Mouse (Mus musculus) monocyte, adult 2 months (primary cell): ENCODE measurements around the gene Selenon.

Experiments
- DNase-seq, 2 experiments: peaks; one replicate each; pipeline ENCODE4 v3.0.0; 2022; ENCODE audit warnings: low spot score in 2 of 2, low read depth in 1 of 2

Gene Selenon

GRCm38 (mm10) chr4:134548169-134548938 is 3.6 kb downstream of the Selenon start:
- DNase-seq: peak; percentile 43 to 56

- no peak for DNase-seq
These were observed 4.9 kb downstream of the Selenon start for GRCm38 (mm10) chr4:134546814-134547705.

GRCm38 (mm10) chr4:134543261-134543660 is 8.7 kb downstream of the Selenon start:
- DNase-seq: peak; percentile 74 to 91

- DNase-seq: no peak
These were observed 9.2 kb downstream of the Selenon start for GRCm38 (mm10) chr4:134542726-134543125.

- DNase-seq: no peak
These were observed 12.9 kb downstream of the Selenon start for GRCm38 (mm10) chr4:134538997-134539580.

- no peak for DNase-seq
These were observed 16.2 kb downstream of the Selenon start for GRCm38 (mm10) chr4:134535787-134536151.

- DNase-seq: peak; percentile 85 to 95
These were observed 16.8 kb downstream of the Selenon start, which contains the start of gene Mtfr1l for GRCm38 (mm10) chr4:134534932-134535786. Mtfr1l (minus strand) TSS chr4:134535387.

GRCm38 (mm10) chr4:134534124-134534886 is 17.7 kb downstream of the Selenon start:
- DNase-seq: peak in 1 of 2 experiments; percentile 52

- DNase-seq: no peak
These were observed 18.5 kb downstream of the Selenon start for GRCm38 (mm10) chr4:134533421-134533820.

- DNase-seq: no peak
These were observed 19.0 kb downstream of the Selenon start for GRCm38 (mm10) chr4:134532928-134533327.

GRCm38 (mm10) chr4:134526220-134526619 is 25.7 kb downstream of the Selenon start:
- no peak for DNase-seq

GRCm38 (mm10) chr4:134525806-134526205 is 26.2 kb downstream of the Selenon start:
- no peak for DNase-seq

- DNase-seq: no peak
These were observed 28.5 kb downstream of the Selenon start for GRCm38 (mm10) chr4:134523447-134523846.

- no peak for DNase-seq
These were observed 32.7 kb downstream of the Selenon start for GRCm38 (mm10) chr4:134519281-134519680.

- no peak for DNase-seq
These were observed 33.4 kb downstream of the Selenon start for GRCm38 (mm10) chr4:134518541-134518940.

- DNase-seq: no peak
These were observed 34.2 kb downstream of the Selenon start for GRCm38 (mm10) chr4:134517719-134518118.

GRCm38 (mm10) chr4:134516981-134517380 is 35.0 kb downstream of the Selenon start:
- no peak for DNase-seq

GRCm38 (mm10) chr4:134515614-134516013 is 36.4 kb downstream of the Selenon start:
- no peak for DNase-seq

GRCm38 (mm10) chr4:134514309-134514930 is 37.5 kb downstream of the Selenon start:
- DNase-seq: no peak
